Mouse (Mus musculus) lung, adult 18-20 months (tissue): Measurements from ENCODE around the gene Mfap1a.
"Not testable (repeated sequence)": the region's sequence is repeated elsewhere in the genome, so short reads cannot be mapped to it uniquely, and the experiment has no call there.

ENCODE experiments used
- DNase-seq, 2 experiments: peaks; one replicate each; pipeline ENCODE4 v3.0.0; 2022; ENCODE audit warnings: mixed read lengths in 2 of 2

Gene Mfap1a

DNA sequence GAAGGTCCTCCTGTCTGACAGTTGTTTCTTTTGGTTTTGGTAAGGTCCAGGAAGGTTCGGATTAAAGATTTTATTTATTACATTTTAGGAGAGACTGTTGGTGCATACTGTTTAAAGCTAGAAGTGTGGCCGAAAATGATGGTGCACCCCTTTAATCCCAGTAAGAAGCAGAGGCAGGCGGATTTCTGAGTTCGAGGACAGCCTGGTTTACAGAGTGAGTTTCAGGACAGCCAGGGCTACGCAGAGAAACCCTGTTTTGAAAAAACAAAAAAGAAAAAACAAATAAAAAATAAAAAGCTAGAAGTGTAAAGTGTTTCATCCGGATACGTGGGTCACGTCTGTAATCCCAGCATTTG lies 32.3 kb downstream of the Mfap1a start:
- no peak for DNase-seq

DNA sequence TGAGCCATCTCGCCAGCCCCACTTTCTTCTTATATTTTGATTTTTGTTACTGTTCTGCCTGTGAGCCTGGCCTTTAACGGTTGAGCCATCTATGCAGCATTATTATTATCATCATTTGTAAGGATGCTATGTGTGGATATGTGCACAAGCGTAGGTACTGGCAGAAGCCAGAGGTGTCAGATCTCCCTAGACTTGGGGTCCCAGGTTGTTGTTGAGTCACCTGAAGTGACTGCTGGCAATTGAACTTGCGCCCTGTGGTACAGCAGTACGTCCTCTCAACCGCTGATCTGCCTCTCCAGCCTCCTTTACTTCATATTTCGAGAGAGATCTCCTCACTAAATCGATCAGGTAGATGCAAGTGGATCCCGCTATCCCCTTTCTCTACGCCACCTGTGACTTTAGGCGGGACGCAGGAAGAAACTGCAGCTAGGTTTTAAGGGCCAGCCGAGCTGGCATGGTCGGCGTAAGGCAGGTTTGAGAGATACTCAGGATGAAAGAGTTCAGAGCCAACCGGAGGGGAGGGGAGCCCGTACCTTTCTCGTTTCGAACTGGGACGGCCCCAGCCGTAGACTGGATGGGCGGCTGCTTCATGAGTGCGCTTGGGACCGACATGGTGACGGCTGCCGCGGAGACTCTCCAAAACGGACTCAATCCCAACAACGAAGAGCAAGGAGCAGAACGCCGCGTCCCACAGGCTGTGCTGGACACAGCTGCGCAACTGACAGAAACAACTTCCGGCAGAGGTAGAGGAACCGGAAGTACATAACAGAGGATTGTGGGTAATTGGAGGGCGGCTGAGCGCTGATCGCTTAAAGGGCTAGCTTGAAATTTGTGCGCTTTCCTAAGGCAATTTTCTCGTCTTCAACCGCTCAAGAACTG lies 32.9 kb downstream of the Mfap1a start, which contains the start of gene Mfap1b:
Gene Mfap1b (minus strand): TSS at position 767 of the 879 bp plus-strand sequence.
- DNase-seq = peak; percentile 83 to 88

DNA sequence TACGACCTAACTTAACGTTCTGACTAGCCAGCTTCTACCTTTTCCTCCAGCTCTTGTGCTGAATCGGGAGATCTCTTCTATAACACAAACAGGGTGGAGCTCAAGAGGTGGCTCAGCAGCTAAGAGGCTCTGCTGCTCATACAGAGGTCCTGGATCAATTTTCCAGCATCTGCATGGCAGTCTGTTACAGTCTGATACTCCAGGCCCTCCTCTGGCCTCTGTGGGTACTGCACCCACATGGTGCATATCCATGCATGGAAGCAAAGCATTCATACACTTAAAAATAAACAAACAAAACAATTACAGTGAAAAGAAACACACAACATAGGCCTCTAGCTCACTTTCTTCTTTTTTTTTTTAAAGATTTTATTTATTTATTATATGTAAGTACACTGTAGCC lies 33.7 kb downstream of the Mfap1a start:
- not testable (repeated sequence) for DNase-seq

DNA sequence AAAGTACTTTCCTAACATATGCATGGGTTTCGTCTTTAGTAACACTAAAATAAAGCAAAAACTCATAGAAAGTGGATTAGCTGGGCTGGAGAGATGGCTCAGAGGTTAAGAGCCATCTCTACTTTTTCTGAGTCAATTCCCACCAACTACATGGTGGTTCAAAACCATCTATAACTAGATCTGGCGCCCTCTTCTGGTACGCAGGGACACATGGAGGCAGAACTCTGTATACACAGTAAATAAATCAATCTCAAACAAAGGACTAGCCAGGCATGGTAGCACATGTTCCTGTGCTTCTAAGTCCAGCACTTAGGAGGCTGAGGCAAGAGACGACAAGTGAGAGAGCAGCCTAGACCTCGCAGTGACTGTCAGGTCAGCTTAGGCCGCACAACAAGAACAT lies 37.5 kb downstream of the Mfap1a start:
- not testable (repeated sequence) for DNase-seq

DNA sequence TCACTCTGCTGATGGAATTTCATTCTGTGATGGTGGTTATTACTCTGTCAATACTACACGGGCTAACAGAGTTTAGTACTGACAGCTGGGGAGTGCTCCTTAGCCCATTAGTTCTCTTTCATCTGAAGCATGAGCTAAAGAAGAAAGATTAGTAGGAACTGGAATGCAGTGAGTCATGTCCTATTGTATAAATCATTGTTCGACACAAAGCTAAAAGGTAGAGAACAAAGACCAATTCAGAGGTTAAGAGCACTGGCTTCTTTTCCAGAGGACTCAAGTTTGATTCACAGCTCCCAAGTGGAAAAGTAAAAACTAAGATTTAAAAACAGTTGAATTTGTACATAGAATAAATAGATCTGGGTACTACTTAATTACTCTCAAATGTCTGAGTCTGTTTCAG lies 46.4 kb downstream of the Mfap1a start:
- no peak for DNase-seq

DNA sequence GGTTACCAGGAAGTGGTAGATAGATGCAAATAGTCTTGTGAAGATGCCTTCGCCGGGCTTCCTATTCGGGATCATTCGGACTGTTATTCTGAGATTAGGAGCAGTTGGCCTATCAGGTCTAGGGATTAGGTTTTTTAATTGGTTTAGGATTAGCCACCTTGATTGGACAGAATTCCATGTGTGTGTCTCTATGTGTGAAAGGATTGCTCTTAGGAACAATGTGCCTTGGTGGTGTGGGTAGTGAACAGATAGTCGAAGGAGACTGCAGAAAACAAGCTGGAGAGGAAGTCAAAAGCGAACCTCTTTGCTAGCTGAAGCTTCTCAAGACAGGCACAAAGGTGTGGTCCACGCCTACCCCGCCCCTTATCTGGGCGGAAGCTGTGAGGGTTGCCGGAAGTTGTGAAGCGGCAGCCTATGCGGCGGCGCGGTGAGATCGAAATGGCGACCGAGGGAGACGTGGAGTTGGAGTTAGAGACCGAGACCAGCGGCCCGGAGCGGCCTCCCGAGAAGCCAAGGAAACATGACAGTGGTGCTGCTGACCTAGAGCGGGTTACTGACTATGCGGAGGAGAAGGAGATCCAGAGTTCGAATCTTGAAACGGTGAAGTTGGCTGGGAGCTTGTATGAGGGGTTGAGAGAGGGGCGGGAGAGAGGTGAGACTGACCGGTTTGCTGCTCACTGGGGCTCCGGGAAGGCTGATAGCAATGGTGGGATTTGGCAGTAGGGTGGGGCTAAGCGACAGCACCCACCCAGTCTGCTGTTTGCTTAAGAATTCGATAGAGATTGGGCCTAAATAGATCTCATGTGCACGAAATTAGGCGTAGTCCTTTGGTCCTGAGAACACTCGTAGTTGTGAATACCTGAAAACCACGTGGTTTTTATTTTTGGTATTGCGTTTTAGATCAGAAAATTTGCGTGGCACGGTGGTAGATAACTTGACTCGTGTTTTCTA lies 49.5 kb downstream of the Mfap1a start, which contains the start of gene Serinc4:
Gene Serinc4 (minus strand): TSS at position 90 of the 951 bp plus-strand sequence.
- DNase-seq = peak; percentile 87 to 91

DNA sequence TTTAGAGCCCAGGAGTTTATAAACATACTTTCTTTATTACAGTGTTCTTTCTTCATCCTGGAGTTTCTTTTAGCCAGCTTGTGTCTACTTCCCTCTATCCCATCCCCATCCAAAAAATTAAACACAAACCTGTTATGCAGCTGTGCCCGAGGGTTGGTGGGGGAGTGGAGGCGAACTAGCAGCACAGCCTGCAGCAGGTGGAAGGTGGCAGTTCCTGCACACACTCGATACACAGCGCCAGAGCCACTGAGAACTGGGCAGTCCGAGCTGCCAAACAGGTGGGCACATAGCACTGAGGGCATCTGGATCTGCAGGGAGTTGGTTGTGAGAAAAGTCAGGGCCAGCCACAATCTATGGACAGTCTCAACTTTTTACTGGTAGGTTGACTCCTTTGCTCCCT lies 50.9 kb downstream of the Mfap1a start:
- DNase-seq = no peak

DNA sequence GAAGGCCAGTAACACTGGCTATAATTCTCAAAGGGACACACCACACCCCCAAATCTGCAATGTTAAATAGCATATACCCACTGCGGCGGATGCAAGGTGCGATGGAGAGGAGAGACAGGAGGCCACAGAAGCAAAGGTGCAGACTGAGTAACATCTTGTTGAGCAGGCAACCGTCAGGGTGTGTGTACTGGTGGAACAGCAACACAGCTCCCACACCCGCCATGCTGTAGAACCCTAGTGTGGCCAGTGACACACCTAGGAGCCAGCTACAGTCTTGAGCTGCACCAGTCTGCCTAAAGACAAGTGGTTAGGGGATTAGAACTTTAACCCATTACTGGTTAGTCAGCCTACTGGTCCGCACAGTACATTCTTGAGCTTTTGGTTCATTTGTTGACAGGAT lies 52.5 kb downstream of the Mfap1a start:
- no peak for DNase-seq

DNA sequence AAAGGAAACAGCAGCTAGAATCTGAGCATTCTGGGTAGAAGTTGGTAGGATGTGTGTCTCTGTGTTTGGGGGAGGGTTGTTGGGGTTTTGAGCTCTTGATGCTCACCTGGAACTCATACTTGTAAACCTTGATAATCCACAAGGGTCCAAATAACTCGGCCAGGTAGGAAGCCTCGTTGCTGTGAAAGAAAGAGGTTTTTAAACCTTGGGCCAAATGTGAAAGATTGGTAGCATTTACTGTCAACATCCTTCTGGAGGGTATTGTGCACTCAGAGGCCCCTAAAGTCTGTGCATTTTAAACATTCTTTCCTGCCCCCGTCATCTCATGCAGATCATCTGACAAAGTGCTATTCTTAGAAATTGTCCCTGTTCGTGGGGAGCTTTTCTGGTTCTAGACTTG lies 53.5 kb downstream of the Mfap1a start, which contains the start of gene Hypk:
Gene Hypk (plus strand): TSS at position 301 of the 400 bp plus-strand sequence.
- DNase-seq = no peak

DNA sequence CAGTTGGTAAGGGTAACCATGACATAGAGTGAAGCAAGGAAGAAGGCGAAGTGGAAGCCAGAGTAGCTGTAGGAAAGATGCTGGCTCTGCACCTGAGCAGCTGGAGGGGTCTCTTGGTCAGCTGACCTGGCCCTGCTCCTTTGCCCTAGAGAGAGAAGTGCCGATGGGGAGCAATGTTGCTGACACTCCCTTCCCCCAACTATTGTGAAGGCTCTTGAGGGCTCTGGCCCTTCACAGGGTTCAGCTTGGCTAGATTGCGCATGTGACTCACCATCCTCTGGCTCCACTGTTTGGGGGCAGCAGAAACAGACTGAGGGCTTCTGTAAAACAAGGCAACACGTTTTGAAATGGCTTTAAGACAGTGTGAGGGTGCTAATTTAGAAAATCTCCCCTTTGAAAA lies 54.1 kb downstream of the Mfap1a start:
- DNase-seq = peak in 1 of 2 experiments; percentile 20

DNA sequence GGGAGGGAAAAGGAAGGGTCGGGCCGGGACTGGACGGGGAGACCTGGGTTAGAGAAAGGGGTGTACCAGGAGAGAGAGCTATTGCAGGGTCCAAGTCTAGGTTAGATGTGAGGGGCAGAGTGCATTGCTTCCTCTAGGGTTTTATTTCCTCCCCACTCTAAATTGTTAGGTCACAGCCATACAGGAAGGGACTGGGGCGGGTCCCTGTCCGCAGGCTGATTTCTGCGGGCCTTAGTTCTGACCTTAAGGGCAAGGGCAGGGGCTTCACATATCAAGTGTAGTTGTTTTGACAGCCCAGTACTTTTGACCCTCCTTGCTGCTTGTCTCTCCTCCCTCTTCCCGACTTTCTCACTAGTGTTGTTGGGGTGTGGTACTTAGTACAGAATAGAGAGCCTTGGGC lies 56.4 kb downstream of the Mfap1a start:
- DNase-seq = peak; percentile 30 to 39

DNA sequence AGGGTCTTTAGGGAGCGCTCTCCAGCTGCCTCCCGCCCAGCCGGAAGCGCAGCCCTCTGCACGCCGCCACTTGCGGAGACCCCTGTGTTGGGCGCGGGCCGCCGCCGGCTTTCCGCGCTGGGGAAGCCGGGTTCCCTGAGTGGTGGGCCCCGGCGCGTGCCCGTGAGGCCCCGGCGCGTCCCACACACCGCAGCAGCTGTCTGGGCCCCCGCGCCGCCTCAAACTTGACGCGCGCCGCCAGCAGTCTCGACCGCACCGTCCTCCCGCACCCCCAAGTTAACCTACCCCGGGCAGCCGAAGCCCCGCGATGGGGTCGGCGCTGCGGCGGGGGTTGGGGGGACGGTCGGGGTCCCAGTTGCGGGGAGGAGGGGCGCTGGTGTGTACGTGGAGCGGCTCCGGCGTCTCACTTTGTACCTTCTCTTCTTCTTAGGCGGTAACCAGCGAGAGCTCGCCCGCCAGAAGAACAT lies 56.9 kb downstream of the Mfap1a start:
- peak in 1 of 2 experiments; percentile 36 for DNase-seq

DNA sequence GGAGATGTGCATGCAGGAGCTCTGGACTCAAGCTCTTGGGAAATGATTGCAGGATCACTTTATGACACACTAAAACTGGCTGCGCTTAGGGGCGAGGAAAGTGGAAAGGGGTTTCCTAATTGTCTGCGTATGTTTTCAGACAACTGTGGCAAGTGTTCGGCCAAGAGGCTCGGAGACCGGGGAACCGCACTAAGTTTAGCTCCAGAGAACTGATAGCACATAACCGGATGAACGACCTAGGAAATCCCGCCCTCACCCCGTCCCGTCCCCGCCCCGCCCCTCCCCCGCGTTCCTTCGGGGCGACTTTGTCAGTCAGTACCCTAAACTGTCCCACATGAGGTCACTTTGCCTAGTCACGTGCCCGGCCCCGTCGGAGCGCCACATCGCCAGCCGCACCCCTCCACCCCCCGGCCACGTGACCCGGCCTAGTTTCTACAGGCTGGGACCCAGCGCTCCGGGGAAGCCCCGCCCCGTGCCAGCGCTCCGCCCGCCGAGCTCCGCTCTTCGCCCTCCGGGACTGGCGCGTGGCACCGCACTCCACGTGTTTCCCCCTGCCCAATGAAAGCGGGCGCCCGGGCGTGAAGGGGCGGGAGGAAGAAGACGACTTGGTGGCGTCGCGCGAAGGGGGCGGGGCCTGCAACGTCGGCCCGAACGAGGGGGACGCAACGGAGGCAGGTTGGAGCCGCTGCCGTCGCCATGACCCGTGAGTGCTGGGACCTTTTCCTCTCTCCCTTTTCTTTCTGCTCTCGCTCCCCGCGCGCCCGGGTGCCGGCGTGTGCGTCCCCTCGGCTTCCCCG lies 57.5 kb downstream of the Mfap1a start, which contains the start of gene Serf2:
Gene Serf2 (plus strand): TSS at position 457 of the 797 bp plus-strand sequence.
- peak; percentile 100 for DNase-seq

DNA sequence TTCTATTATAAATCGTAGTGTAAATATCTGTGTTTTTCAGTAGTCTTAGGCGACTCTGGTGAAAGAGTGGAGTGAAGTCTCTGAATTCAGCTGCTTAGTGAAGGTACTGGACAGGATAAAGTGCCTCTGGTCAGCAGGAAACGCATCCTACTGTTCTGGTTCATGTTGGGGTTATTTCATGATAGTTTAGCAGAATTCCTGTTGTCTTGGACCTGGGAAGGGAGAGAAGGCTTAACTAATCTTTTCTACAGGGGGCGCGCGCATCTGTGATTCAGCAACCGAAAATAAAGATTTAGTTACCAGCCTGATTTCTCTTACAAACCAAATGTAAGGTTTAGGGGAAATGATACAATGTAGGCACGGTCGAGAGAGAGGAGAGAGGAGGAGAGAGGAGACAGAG lies 58.3 kb downstream of the Mfap1a start:
- DNase-seq = peak; percentile 32 to 50

DNA sequence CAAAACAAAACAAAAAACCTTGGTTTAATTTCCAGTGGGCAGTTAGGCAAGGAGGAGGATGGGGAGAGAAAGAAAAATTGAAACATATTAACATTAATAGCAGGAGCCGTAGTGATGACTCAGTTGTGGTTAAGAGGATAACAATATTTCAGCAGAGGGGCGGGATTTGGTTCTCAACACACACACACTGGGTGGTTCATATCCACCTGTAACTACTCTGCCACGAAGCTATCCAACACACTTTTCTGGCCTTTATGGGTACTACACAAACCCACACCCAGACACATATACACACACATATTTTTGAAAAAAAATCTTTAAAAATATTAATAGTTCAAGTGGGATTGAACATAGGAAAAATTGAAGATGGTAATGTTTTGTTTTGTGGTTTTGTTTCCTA lies 59.5 kb downstream of the Mfap1a start:
- no peak for DNase-seq

DNA sequence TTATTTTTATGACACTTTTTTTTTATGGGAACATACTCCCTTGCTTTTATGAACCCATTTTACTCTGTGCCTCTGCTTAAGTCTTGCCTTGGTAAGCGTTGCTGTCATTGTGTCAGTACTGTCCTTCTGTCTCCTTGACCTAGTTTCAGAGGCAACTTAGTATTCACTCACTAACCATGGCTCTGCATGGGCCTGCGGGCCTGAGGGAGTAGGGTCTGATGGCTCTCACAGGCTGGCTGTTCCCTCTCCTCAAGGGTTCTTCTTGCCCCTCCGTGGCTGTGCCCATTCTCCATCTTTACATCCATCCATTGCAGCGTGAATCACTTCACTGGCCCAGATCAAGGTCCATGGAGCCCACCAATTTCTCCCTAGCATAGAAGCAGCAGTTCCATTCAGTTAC lies 60.0 kb downstream of the Mfap1a start:
- no peak for DNase-seq

DNA sequence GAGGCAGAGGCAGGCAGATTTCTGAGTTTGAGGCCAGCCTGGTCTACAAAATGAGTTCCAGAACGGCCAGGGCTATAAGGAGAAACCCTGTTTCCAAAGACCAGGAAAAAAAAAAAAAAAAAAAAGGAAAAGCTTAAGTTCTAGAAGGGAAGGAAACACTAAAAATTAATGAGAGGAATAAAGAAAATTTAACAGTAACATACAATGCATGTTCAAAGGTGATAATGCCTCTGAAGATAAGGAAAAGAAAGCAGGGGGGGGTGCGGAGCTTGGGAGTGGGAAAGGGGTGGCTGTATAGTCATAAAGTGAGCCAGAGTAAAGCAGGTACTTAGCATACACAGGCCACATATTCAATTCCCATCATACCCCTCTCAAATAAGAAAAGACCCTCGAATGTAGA lies 61.3 kb downstream of the Mfap1a start:
- no peak for DNase-seq

DNA sequence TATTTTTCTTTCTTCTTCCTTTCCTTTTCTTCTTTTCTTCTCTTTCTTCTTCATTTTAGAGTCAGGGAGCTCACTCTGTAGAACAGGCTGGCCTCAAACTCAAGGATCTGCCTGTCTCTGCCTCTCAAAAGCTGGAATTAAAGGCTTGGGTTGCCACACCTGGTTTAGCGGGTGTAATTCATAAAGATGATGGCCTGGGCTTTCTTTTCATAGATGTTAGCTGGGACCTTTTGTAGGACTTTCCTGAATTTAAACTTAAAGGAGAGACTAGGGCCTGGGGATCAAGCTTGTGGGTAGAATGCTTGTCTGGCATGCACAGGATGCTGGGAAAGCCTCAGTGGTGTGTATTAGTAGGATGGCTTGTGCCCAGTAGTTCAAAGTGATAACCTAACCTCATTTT lies 62.3 kb downstream of the Mfap1a start, which contains the start of gene Ell3:
Gene Ell3 (minus strand): TSS at position 101 of the 400 bp plus-strand sequence.
- DNase-seq = no peak

DNA sequence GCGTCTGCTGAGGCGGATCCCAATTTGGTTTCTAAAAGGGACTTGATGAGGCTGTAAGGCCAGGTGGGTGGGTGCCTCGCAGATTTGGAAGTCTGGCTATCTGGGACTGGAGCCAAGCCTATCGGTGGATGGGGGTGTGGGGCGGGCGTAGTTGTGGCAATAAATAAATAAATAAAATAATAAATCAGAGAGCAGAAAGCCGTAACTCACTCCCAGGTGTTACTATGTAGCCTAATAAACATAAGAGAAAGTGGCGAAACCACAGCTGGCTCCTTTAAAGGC lies 63.5 kb downstream of the Mfap1a start:
- peak in 1 of 2 experiments; percentile 39 for DNase-seq

DNA sequence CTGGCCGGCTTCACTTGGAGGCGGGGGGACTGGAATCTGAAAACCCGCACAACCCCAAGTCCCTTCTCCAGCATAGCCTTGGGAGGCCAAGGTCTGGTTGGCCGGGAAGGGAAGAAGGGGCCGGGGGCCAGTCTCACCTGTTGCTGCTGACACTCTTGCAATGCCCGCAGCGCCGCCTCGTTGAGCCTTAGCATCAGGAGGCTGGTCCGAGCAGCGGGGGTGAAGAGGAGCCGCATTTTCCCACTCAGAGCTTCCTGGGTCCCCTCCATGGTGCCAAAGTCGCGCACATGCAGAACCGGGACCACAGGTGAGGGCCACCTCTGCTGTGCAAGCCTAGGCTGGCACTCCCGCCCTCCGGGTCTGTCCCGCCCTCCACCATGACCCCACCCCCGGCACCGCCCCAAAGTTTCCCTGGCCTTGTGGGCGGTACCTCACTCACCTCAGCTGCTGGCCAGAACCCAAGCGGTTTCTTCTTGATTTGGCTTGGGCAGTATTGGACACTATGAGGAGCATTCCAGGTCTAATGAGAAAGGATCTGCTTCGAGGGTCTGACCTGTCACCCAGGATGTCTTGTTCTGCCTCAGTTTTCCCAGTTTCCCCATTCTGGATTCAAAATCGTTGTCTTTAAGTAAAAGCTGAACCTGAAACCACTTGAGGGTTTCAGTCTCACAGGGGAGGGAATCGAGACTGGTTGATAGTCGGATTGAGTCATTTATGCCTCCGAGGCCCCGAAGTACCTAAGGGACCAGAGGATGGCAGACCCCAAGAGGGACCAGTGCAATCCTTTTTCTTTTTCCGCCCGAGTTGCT lies 64.0 kb downstream of the Mfap1a start:
- DNase-seq = peak; percentile 81 to 86
